In genomic region chr4:96785086-96785485, GRCm38 (mm10) we compare ENCODE assay signal across 25 mouse cellular contexts. TPM values are rescaled to one million over a fixed set of nuclear protein-coding genes. Genes with fewer than 3 reads are reported as not detected.
"Had no signal": no experiment of that assay in that cellular context is flagged by ENCODE, and none has a peak within 500 bp of the region (broad histone marks: within the 10 kb centered on the region; RNA-seq: fewer than 3 reads in every experiment).

Gene Gm12695, minus strand, starts transcription at chr4:96785186.

- DNase-seq: retina, postnatal 1 day; right cerebral cortex, adult 18-20 months; right cerebral cortex, postnatal 14 days; right cerebral cortex, postnatal 25 days; right cerebral cortex, postnatal 4 days; spleen, adult 18-20 months; thymus, adult 18-20 months; thymus, adult 2 months; thymus, postnatal 14 days; thymus, postnatal 25 days; thymus, postnatal 36 days; thymus, postnatal 4 days had no signal

- H3K4me1 ChIP-seq: neural tube, embryonic 12.5 days; neural tube, embryonic 13.5 days; neural tube, embryonic 15.5 days; stomach, embryonic 15.5 days had no signal

- H3K27ac ChIP-seq: neural tube, embryonic 12.5 days; neural tube, embryonic 13.5 days; neural tube, embryonic 15.5 days; stomach, embryonic 15.5 days; stomach, postnatal 0 days had no signal

- H3K27me3 ChIP-seq: neural tube, embryonic 12.5 days; neural tube, embryonic 13.5 days; neural tube, embryonic 15.5 days; stomach, embryonic 15.5 days had no signal

- H3K36me3 ChIP-seq: neural tube, embryonic 12.5 days; neural tube, embryonic 13.5 days; neural tube, embryonic 15.5 days; stomach, embryonic 15.5 days had no signal

- H3K4me3 ChIP-seq: neural tube, embryonic 12.5 days; neural tube, embryonic 13.5 days; neural tube, embryonic 15.5 days; stomach, embryonic 15.5 days had no signal

RNA-seq across cellular contexts. Expression of gene Gm12695, which starts in this region (rescaled TPM):
- polyA plus RNA-seq: neural tube, embryonic 11.5 days; neural tube, embryonic 12.5 days; neural tube, embryonic 13.5 days; neural tube, embryonic 14.5 days; neural tube, embryonic 15.5 days; small intestine, adult 2 months; spleen, adult 2 months; stomach, embryonic 14.5 days; stomach, embryonic 16.5 days; stomach, postnatal 0 days; thymus, adult 2 months; thymus, postnatal 0 days; urinary bladder, adult 2 months had no signal
